ENCODE assay signal across 29 mouse cellular contexts in the genomic region with DNA sequence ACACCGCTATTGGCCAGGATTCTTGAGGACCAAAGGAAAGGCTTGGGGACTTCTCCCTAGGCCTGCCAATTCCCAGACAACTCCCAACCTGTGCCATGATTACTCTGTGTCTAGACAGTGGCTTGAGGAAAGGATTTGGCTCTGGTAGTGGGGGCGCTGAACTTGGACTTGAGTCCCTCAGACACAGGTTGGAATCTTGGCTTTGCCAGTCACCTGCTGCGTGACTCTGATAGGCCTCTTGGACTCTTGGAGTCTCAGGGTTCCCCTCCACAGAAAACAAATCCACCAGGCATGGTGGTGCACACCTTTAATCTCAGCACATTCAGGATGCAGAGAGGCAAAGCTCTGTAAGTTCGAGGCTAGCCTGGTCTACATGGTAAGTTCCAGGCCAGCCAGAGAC. TPM values are rescaled to one million over a fixed set of nuclear protein-coding genes. Genes with fewer than 3 reads are reported as not detected.
DNase-seq lines count a peak whose midpoint lies in the region; TF ChIP-seq lines count a peak whose summit lies in the region.
"Had no signal": no experiment of that assay in that cellular context is flagged by ENCODE, and none has a peak within 500 bp of the region (broad histone marks: within the 10 kb centered on the region; RNA-seq: fewer than 3 reads in every experiment).

No protein-coding gene starts in this region.

- intact Hi-C loops in left cerebral cortex, postnatal 10 days (cut with DNase I): no loop called here

- no peaks in the 10 kb centered on the region; the same call in 1 of the 2 replicates for H3K4me1 ChIP-seq in testis, adult 2 months (ENCODE audit: control insufficient read depth, insufficient read depth, low read length)
- H3K4me1 ChIP-seq in hindbrain, embryonic 10.5 days (replicated peaks): peaks cover 13% of the 10 kb centered on the region
- H3K4me1 ChIP-seq: embryonic facial prominence, embryonic 15.5 days; forebrain, embryonic 12.5 days; hindbrain, embryonic 15.5 days; midbrain, embryonic 13.5 days; neural tube, embryonic 13.5 days had no signal

- no peaks in the 10 kb centered on the region for H3K27me3 ChIP-seq in testis, adult 2 months (ENCODE audit: control insufficient read depth, insufficient read depth, low read length)
- H3K27me3 ChIP-seq in hindbrain, embryonic 10.5 days (ENCODE audit: insufficient read depth, poor library complexity, severe bottlenecking): no peaks in the 10 kb centered on the region
- H3K27me3 ChIP-seq: CH12.LX; embryonic facial prominence, embryonic 15.5 days; forebrain, embryonic 12.5 days; heart, embryonic 15.5 days; hindbrain, embryonic 15.5 days; liver, embryonic 13.5 days; midbrain, embryonic 13.5 days; neural tube, embryonic 13.5 days had no signal

- peak overlapping the region; percentile 14; the same call in 1 of the 2 replicates for H3K4me3 ChIP-seq in testis, adult 2 months (ENCODE audit: control insufficient read depth, low read depth, low read length)
- H3K4me3 ChIP-seq in hindbrain, embryonic 10.5 days: no peak overlapping the region
- H3K4me3 ChIP-seq: embryonic facial prominence, embryonic 10.5 days; embryonic facial prominence, embryonic 15.5 days; forebrain, embryonic 12.5 days; heart, embryonic 10.5 days; heart, embryonic 15.5 days; hindbrain, embryonic 15.5 days; liver, embryonic 13.5 days; midbrain, embryonic 13.5 days; neural tube, embryonic 13.5 days had no signal

- H3K36me3 ChIP-seq in testis, adult 2 months (ENCODE audit: control insufficient read depth, insufficient read depth, low read length): no peaks in the 10 kb centered on the region
- H3K36me3 ChIP-seq in hindbrain, embryonic 10.5 days: no peaks in the 10 kb centered on the region
- H3K36me3 ChIP-seq: embryonic facial prominence, embryonic 10.5 days; embryonic facial prominence, embryonic 15.5 days; forebrain, embryonic 12.5 days; heart, embryonic 10.5 days; heart, embryonic 15.5 days; hindbrain, embryonic 15.5 days; midbrain, embryonic 13.5 days; neural tube, embryonic 13.5 days had no signal

- TF ChIP-seq CTCF in testis, adult 2 months (IDR thresholded peaks at IDR 0.05; ENCODE audit: control insufficient read depth, insufficient read depth, insufficient replicate concordance, low read depth, low read length): no peak

- WGBS in hindbrain, embryonic 10.5 days: 89% methylated on average over 4 of the region's 4 CpGs

- no peaks in the 10 kb centered on the region for H3K9me3 ChIP-seq in hindbrain, embryonic 10.5 days
- H3K9me3 ChIP-seq: embryonic facial prominence, embryonic 10.5 days; embryonic facial prominence, embryonic 15.5 days; forebrain, embryonic 12.5 days; heart, embryonic 10.5 days; heart, embryonic 15.5 days; hindbrain, embryonic 15.5 days; liver, embryonic 13.5 days; midbrain, embryonic 13.5 days; neural tube, embryonic 13.5 days had no signal

- no peak overlapping the region for H3K27ac ChIP-seq in testis, adult 2 months (ENCODE audit: control insufficient read depth, insufficient read depth, low read depth, low read length)
- no peak overlapping the region for H3K27ac ChIP-seq in hindbrain, embryonic 10.5 days
- H3K27ac ChIP-seq: embryonic facial prominence, embryonic 10.5 days; embryonic facial prominence, embryonic 15.5 days; forebrain, embryonic 12.5 days; heart, embryonic 15.5 days; hindbrain, embryonic 15.5 days; macrophage; midbrain, embryonic 13.5 days; neural tube, embryonic 13.5 days had no signal

- peak; percentile 81 for DNase-seq in heart, adult 11 months
- DNase-seq in heart, postnatal 4 days: no peak
- no peak for DNase-seq in testis, postnatal 10 days (ENCODE audit: low spot score)
- DNase-seq in kidney, postnatal 14 days: peak; percentile 40
- no peak for DNase-seq in left cerebral cortex, postnatal 10 days (ENCODE audit: extremely low spot score in 1 of 2, low spot score in 2 of 2)
- no peak for DNase-seq in hindbrain, embryonic 10.5 days (ENCODE audit: low spot score)
- DNase-seq: adrenal gland, adult 2 months; adrenal gland, postnatal 36 days; cerebellum, adult 2 months; cerebellum, postnatal 14 days; forebrain, postnatal 0 days; gastrocnemius, postnatal 10 days; heart, postnatal 36 days; left cerebral cortex, postnatal 4 days; liver, embryonic 13.5 days; lung, postnatal 10 days; right cerebral cortex, postnatal 4 days had no signal

- TF ChIP-seq POLR2A in testis, adult 2 months (IDR thresholded peaks at IDR 0.05; ENCODE audit: control insufficient read depth, low read depth, low read length): no peak

RNA-seq across cellular contexts. Expression of a gene that starts 13.1 kb away (rescaled TPM):
- total RNA-seq in heart, postnatal 4 days (2021): 1 to 10 TPM; 3.3 to 4.1 TPM
- 179 and 183 TPM in 2 replicates for polyA plus RNA-seq in testis, adult 2 months (2012; rRNA removed)
- total RNA-seq in left cerebral cortex, postnatal 10 days (2021): 1 to 10 TPM; 1.2 TPM
- polyA plus RNA-seq in hindbrain, embryonic 10.5 days (2016; fragmentation: Nextera tagmentation; extraction: Ambion mirVana): 2.5 and 2.8 TPM in 2 replicates
- polyA plus RNA-seq: activated CD4-positive, CD25-positive, alpha-beta regulatory T cell, adult 4 months had no signal

Comparison
In these comparisons a context has a peak if more than half of its experiments do, and no peak if none do; other contexts are left out.
1. DNase-seq: peak in heart, adult 11 months (single experiment) and kidney, postnatal 14 days (single experiment); none in heart, postnatal 4 days (single experiment), testis, postnatal 10 days (single experiment), left cerebral cortex, postnatal 10 days (0 of 2) and hindbrain, embryonic 10.5 days (single experiment).